In the genomic region with DNA sequence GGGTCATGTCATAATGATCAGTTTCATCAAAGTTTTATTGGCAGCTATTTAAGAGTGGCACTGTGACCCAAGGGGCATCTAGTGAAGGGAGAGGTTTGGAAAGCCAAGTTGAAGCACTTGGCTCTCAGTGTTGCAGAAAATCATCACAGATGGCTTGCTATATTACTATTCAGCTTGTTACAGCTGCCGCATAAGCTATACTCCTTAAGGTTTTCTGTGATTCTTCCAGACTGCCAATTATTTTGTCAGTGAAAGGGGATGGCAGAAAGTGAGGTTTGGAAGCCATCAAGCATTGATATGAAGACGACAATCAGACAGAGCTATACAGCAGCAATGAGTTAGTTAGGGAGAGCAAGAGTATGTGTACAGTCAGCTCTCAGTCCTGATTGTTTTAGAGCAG, we compare ENCODE assay signal across 25 mouse cellular contexts. TPM values are rescaled to one million over a fixed set of nuclear protein-coding genes. Genes with fewer than 3 reads are reported as not detected.
"Had no signal": no experiment of that assay in that cellular context is flagged by ENCODE, and none has a peak within 500 bp of the region (broad histone marks: within the 10 kb centered on the region; RNA-seq: fewer than 3 reads in every experiment).

No protein-coding gene starts in this region.

- H3K36me3 ChIP-seq: midbrain, embryonic 10.5 days; midbrain, embryonic 12.5 days; neural tube, embryonic 13.5 days; neural tube, embryonic 15.5 days had no signal

- DNase-seq: lung, adult 18-20 months; lung, embryonic 14.5 days; lung, postnatal 10 days; lung, postnatal 4 days; midbrain, embryonic 14.5 days; retina, postnatal 1 day; right cerebral cortex, adult 18-20 months; right cerebral cortex, postnatal 25 days; right cerebral cortex, postnatal 4 days; spleen, adult 18-20 months; thymus, adult 18-20 months; thymus, postnatal 14 days; thymus, postnatal 36 days had no signal

- H3K4me3 ChIP-seq: midbrain, embryonic 10.5 days; midbrain, embryonic 12.5 days; myocyte; neural tube, embryonic 13.5 days; neural tube, embryonic 15.5 days had no signal

- H3K27ac ChIP-seq: midbrain, embryonic 10.5 days; midbrain, embryonic 12.5 days; neural tube, embryonic 13.5 days; neural tube, embryonic 15.5 days had no signal

- H3K9me3 ChIP-seq: midbrain, embryonic 10.5 days; midbrain, embryonic 12.5 days; neural tube, embryonic 13.5 days; neural tube, embryonic 15.5 days had no signal

- H3K4me1 ChIP-seq: midbrain, embryonic 10.5 days; midbrain, embryonic 12.5 days; neural tube, embryonic 13.5 days; neural tube, embryonic 15.5 days had no signal

- H3K27me3 ChIP-seq: midbrain, embryonic 12.5 days; neural tube, embryonic 13.5 days; neural tube, embryonic 15.5 days had no signal

- ATAC-seq: midbrain, embryonic 16.5 days had no signal

- H3K4me2 ChIP-seq: lung, embryonic 14.5 days; midbrain, embryonic 12.5 days; neural tube, embryonic 13.5 days; neural tube, embryonic 15.5 days had no signal

- H3K9ac ChIP-seq: lung, embryonic 14.5 days; midbrain, embryonic 12.5 days; neural tube, embryonic 13.5 days; neural tube, embryonic 15.5 days had no signal

RNA-seq across cellular contexts. Expression of a gene that starts 4.2 kb away (rescaled TPM):
- polyA plus RNA-seq: lung, embryonic 14.5 days; lung, embryonic 16.5 days; midbrain, embryonic 10.5 days; midbrain, embryonic 12.5 days; midbrain, embryonic 14.5 days; midbrain, embryonic 16.5 days; myocyte; neural tube, embryonic 11.5 days; neural tube, embryonic 13.5 days; neural tube, embryonic 15.5 days; small intestine, adult 2 months; stomach, embryonic 14.5 days; stomach, embryonic 16.5 days; thymus, postnatal 0 days had no signal
